Mouse (Mus musculus) kidney, embryonic 15.5 days (tissue): ENCODE results near the gene Cyp4a30b. TPM values are rescaled to one million over a fixed set of nuclear protein-coding genes. Genes with fewer than 3 reads are reported as not detected.

ENCODE experiments used
- polyA plus RNA-seq: library from polyadenylated mRNA; unstranded; fragments of >200 nt; fragmentation: Nextera tagmentation; extraction: Ambion mirVana; gene quantifications from 2 replicates; pipeline ENCODE4 v1.2.1, GENCODE M21; 2015

The Cyp4a30b gene
- polyA plus RNA-seq, 1 experiment from 2014 or later = 0.45 TPM

Other genes with a start within 250 kb of the Cyp4a30b start
- not detected in 2 replicates for gene Cyp4a29, start 210.5 kb upstream of the Cyp4a30b start, polyA plus RNA-seq
- gene Cyp4a12a, start 153.6 kb upstream of the Cyp4a30b start, polyA plus RNA-seq = 0.21 TPM in 1 of 2 replicates, not detected in the other
- gene Cyp4a12b, start 41.0 kb upstream of the Cyp4a30b start, polyA plus RNA-seq = 0.44 and 0.55 TPM in 2 replicates
- gene Cyp4a14, start 43.5 kb downstream of the Cyp4a30b start, polyA plus RNA-seq = 0.06 TPM in 1 of 2 replicates, not detected in the other
- gene Cyp4a10, start 65.7 kb downstream of the Cyp4a30b start, polyA plus RNA-seq = 1.3 and 1.4 TPM in 2 replicates
- 32.1 and 43.2 TPM in 2 replicates for gene Cyp4a31, start 111.0 kb downstream of the Cyp4a30b start, polyA plus RNA-seq
- 0.26 TPM in 1 of 2 replicates, not detected in the other for gene Cyp4a32, start 148.4 kb downstream of the Cyp4a30b start, polyA plus RNA-seq
- gene Cyp4b1, start 195.1 kb downstream of the Cyp4a30b start, polyA plus RNA-seq = 5.6 and 6.2 TPM in 2 replicates